Mouse (Mus musculus) ES-E14 (cell line): ENCODE results near the gene Ugp2.

Source experiments
- ZC3H11A ChIP-seq: IDR thresholded peaks from 2 replicates; pipeline ENCODE4 v1.6.1; 2012; ENCODE audit warnings: low read depth, mild to moderate bottlenecking, inconsistent platforms, low read length, borderline replicate concordance
- ZNF384 ChIP-seq: IDR thresholded peaks from 2 replicates; pipeline ENCODE4 v1.6.1; 2012; ENCODE audit warnings: low read depth, low read length, inconsistent platforms

DNA sequence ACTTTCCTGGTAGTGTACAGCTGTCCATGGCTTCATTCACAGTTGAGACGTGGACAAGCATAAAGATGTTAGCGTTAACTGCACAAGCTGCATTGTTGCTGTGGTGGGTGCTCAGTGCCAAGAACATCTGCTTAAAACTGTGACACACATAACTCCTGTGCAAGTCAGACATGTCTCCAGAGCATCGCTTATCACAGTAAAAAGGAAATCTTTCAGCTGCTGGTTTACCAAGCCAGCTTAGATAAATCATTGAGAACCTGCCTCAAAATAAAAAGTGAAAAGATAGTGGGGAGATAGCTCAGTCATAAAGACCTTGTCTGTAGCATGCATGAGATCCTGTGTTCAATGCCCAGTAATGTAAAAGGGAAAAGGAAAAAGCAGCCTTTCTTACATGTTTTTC lies 84.6 kb downstream of the Ugp2 start:
- TF ChIP-seq ZC3H11A (no peak), ZNF384 (no peak)
